Mouse (Mus musculus): Measurements from ENCODE around the gene Ampd3. TPM values are rescaled to one million over a fixed set of nuclear protein-coding genes. Genes with fewer than 3 reads are reported as not detected.

The Ampd3 gene
- polyA plus RNA-seq, 1 experiment from 2014 or later: 1.8 TPM

DNA sequence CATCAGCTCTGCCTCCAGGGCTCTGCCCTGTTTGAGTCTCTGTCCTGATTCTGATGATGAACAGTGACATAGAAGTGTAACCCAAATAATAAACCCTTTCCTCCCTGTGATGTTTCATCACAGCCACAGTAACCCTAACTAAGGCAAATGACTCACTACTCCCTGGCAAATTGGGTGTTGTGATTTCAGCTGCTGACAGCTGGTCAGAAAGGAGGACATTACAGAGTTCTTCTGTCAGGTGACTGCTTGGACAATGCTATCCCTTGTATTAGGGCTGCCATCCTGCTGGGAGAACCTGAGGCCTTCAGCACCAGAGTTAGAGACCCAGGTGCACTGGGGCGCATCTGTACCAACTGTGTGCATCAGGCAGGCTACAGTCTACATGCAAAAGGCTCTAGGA, 14.7 kb upstream of the Ampd3 start:
- Histone ChIP-seq H3K4me3 (ENCODE audit: low read depth, low read length) (no peak overlapping the region), H3K36me3 (ENCODE audit: control insufficient read depth, insufficient read depth, low read length) (no peaks in the 10 kb centered on the region), H3K9ac (ENCODE audit: low read length) (no peak overlapping the region), H3K27me3 (ENCODE audit: control insufficient read depth, insufficient read depth, low read length) (no peaks in the 10 kb centered on the region), H3K4me2 (ENCODE audit: low read depth, severe bottlenecking) (no peak overlapping the region), H3K27ac (replicated peaks; ENCODE audit: low read depth, low read length) (no peak overlapping the region), H3K4me1 (ENCODE audit: control insufficient read depth, insufficient read depth, low read length) (peaks cover 5% of the 10 kb centered on the region), H3K9me3 (ENCODE audit: control insufficient read depth, low read length) (no peaks in the 10 kb centered on the region)
- 88% methylated on average over 1 of the region's 1 CpGs for WGBS
- DNase-seq (ENCODE audit: low spot score) (no peak), ATAC-seq (ENCODE audit: insufficient number of reproducible peaks, low FRiP score, low TSS enrichment, low read depth) (no peak)

DNA sequence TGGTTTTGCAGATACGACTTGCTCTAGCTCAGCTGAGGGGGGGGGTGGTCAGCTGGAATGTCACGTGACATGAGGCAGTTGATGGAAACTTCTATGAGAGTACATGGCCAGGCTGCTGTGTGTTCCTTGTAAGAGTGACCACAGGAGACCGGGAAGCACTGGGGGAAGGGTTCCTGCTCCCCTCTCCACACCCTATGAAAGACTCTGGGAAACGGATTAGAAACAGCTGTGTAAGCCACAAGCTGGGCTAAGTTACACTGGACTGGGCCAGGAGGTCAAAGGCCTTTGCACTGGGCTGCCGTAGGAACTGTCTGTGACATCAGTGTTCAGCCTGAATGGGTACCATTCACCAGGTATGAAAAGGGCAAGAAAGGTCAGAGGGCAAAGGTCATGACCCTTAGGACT, 14.1 kb upstream of the Ampd3 start:
- H3K4me2 ChIP-seq (ENCODE audit: low read depth, severe bottlenecking): no peak overlapping the region
- no peaks in the 10 kb centered on the region for H3K27me3 ChIP-seq (ENCODE audit: control insufficient read depth, insufficient read depth, low read length)
- peak; percentile 53 for DNase-seq (ENCODE audit: low spot score)
- peak; percentile 56; the same call in 1 of the 2 replicates for ATAC-seq (ENCODE audit: insufficient number of reproducible peaks, low FRiP score, low TSS enrichment, low read depth)
- H3K4me3 ChIP-seq (ENCODE audit: low read depth, low read length): no peak overlapping the region
- H3K36me3 ChIP-seq (ENCODE audit: control insufficient read depth, insufficient read depth, low read length): no peaks in the 10 kb centered on the region
- peaks cover 5% of the 10 kb centered on the region for H3K4me1 ChIP-seq (ENCODE audit: control insufficient read depth, insufficient read depth, low read length)
- 13% methylated on average over 5 of the region's 5 CpGs for WGBS
- H3K27ac ChIP-seq (replicated peaks; ENCODE audit: low read depth, low read length): no peak overlapping the region
- H3K9ac ChIP-seq (ENCODE audit: low read length): no peak overlapping the region
- H3K9me3 ChIP-seq (ENCODE audit: control insufficient read depth, low read length): no peaks in the 10 kb centered on the region

DNA sequence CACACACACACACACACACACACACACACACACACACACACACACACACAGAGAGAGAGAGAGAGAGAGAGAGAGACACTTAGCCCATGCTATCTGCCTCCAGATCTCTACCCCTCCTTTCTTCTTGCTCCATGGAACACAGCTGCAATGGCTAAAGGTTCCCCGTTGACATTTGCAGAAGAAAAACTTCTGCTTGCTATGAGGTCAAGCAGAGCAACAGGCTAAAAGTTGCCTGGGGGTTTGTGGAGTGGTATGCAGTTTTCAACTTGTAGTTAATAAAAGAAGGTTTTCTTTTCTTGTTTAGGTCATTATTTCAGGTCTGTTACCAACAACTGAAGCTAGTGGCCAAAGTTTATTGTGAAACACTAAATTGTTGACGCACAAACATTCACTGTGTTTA, 11.6 kb upstream of the Ampd3 start:
- Histone ChIP-seq H3K4me3 (ENCODE audit: low read depth, low read length) (no peak overlapping the region), H3K9ac (ENCODE audit: low read length) (no peak overlapping the region), H3K27ac (replicated peaks; ENCODE audit: low read depth, low read length) (no peak overlapping the region), H3K9me3 (ENCODE audit: control insufficient read depth, low read length) (no peaks in the 10 kb centered on the region), H3K36me3 (ENCODE audit: control insufficient read depth, insufficient read depth, low read length) (no peaks in the 10 kb centered on the region), H3K4me2 (ENCODE audit: low read depth, severe bottlenecking) (no peak overlapping the region), H3K4me1 (ENCODE audit: control insufficient read depth, insufficient read depth, low read length) (peaks cover 5% of the 10 kb centered on the region), H3K27me3 (ENCODE audit: control insufficient read depth, insufficient read depth, low read length) (no peaks in the 10 kb centered on the region)
- 54% methylated on average over 2 of the region's 2 CpGs for WGBS
- DNase-seq (ENCODE audit: low spot score) (no peak), ATAC-seq (ENCODE audit: insufficient number of reproducible peaks, low FRiP score, low TSS enrichment, low read depth) (no peak)

DNA sequence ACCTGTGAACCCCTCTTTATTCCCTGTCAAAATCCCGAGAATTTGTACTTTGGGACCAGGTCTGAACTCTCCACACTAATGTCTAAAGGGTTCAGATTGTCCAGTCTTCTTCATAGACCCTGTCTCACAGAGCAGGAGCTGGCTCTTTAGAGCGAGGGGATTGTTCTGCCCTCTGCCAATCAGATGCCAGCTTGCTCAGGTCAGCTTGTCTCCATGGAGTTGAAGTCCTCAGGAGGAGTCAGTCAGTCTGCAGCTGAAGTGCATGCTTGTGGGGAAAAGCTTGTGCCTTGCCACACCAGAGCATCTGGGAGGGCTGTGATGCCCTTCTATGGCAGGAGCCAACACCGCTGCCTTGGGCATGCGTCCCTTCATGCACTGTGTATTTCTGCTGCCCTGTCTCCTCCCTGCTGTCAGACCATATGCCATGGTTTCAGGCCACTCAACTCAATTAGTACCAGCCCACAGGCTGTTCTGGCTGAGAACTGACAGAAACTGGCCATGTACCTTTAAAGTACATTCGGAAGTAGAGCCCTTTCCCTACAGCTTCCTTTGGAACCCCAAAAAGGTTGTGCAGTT, 5.3 kb upstream of the Ampd3 start:
- Histone ChIP-seq H3K9me3 (ENCODE audit: control insufficient read depth, low read length) (no peaks in the 10 kb centered on the region), H3K27me3 (ENCODE audit: control insufficient read depth, insufficient read depth, low read length) (no peaks in the 10 kb centered on the region), H3K36me3 (ENCODE audit: control insufficient read depth, insufficient read depth, low read length) (no peaks in the 10 kb centered on the region), H3K4me1 (ENCODE audit: control insufficient read depth, insufficient read depth, low read length) (no peaks in the 10 kb centered on the region), H3K27ac (replicated peaks; ENCODE audit: low read depth, low read length) (no peak overlapping the region), H3K4me2 (ENCODE audit: low read depth, severe bottlenecking) (no peak overlapping the region), H3K4me3 (ENCODE audit: low read depth, low read length) (no peak overlapping the region), H3K9ac (ENCODE audit: low read length) (no peak overlapping the region)
- no peak for DNase-seq (ENCODE audit: low spot score)
- 80% methylated on average over 5 of the region's 5 CpGs for WGBS
- no peak for ATAC-seq (ENCODE audit: insufficient number of reproducible peaks, low FRiP score, low TSS enrichment, low read depth)

DNA sequence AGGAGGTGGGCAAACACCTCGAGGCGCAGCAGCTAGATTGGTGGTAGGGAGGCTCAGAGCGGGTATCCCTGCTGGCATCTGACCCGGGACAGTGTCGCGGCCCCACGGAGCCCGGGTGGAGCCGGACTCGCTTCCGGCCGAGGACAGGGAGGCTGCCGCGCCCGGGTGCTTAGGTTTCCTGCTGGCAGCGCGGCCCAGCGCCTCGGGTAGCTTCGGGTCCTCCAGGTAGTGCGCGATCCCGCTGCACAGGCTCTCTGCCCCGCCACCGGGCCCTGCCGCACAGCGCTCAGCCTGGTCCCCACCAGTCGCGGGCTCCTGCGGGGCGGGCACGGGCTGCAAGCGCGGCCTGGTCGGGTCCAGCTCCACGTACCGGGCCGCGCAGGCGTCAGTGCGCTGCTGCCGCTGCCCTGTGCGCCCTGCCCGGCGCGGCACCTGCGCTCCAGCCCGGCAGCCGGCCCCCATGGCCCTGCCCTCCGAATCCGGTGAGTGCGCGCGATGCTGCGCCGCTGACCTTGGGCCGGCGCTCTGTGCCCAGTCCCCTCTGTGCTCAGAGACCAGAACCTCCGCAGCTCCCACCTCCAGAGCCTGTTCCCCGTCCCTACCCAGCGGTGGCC, 552 bp downstream of the Ampd3 start:
- Histone ChIP-seq H3K36me3 (ENCODE audit: control insufficient read depth, insufficient read depth, low read length) (no peaks in the 10 kb centered on the region), H3K9ac (ENCODE audit: low read length) (peak overlapping the region; percentile 60), H3K9me3 (ENCODE audit: control insufficient read depth, low read length) (no peaks in the 10 kb centered on the region), H3K27me3 (ENCODE audit: control insufficient read depth, insufficient read depth, low read length) (peaks cover 9% of the 10 kb centered on the region), H3K27ac (replicated peaks; ENCODE audit: low read depth, low read length) (no peak overlapping the region), H3K4me1 (ENCODE audit: control insufficient read depth, insufficient read depth, low read length) (0 out of 2 replicates have a peak, but pooled peaks cover 4% of the 10 kb centered on the region), H3K4me3 (ENCODE audit: low read depth, low read length) (peak overlapping the region; percentile 49), H3K4me2 (ENCODE audit: low read depth, severe bottlenecking) (peak overlapping the region; percentile 96)
- DNase-seq (ENCODE audit: low spot score) (peak; percentile 60), ATAC-seq (ENCODE audit: insufficient number of reproducible peaks, low FRiP score, low TSS enrichment, low read depth) (peak; percentile 77)
- under 1% methylated on average over 52 of the region's 61 CpGs for WGBS

DNA sequence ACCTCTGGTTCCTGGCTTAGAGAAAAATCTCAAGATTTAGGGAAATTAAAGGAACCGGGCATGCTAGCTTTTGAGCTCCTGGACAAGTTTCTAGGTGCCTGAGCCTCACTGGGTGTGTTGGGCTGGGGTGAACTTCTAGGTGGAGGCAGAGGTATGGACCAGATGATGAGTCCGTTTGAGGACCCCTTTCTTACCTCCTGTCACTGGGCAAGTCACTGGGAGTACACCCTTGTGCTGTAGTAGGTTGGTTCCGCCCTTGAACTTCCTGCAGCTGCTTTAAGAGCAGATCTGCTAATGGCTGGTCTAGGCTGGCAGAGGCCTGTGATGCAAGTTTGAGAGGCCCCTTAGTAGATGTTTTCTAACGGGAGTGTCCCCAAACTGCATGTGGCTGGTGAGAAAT, 1.1 kb downstream of the Ampd3 start:
- no peak overlapping the region for H3K27ac ChIP-seq (replicated peaks; ENCODE audit: low read depth, low read length)
- no peaks in the 10 kb centered on the region for H3K9me3 ChIP-seq (ENCODE audit: control insufficient read depth, low read length)
- H3K4me2 ChIP-seq (ENCODE audit: low read depth, severe bottlenecking): peak overlapping the region; percentile 96
- DNase-seq (ENCODE audit: low spot score): no peak
- whole genome bisulfite sequencing: 49% methylated on average over 4 of the region's 4 CpGs
- H3K4me3 ChIP-seq (ENCODE audit: low read depth, low read length): peak overlapping the region; percentile 49
- H3K27me3 ChIP-seq (ENCODE audit: control insufficient read depth, insufficient read depth, low read length): peaks cover 9% of the 10 kb centered on the region
- no peaks in the 10 kb centered on the region for H3K36me3 ChIP-seq (ENCODE audit: control insufficient read depth, insufficient read depth, low read length)
- ATAC-seq (ENCODE audit: insufficient number of reproducible peaks, low FRiP score, low TSS enrichment, low read depth): no peak
- H3K9ac ChIP-seq (ENCODE audit: low read length): peak overlapping the region; percentile 60
- 0 out of 2 replicates have a peak, but pooled peaks cover 4% of the 10 kb centered on the region for H3K4me1 ChIP-seq (ENCODE audit: control insufficient read depth, insufficient read depth, low read length)

DNA sequence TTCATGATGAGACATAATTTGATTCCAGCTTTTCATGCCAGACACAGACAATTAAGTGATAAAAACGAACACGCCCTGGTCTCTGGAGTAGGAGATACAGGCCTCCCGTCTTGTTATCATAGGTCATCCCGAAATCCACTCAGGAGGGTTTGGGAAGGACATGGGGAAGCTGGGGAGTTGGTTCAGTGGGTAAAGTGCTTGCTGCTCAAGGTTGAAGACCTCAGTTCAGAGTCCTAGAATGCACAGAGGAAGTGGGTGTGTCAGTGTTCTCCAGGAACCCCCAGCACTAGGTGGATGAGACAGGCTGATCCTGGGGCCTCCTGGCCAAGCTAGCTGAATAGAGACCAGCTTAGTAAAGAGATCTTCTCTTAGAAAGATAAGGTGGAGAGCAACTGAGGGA, 2.9 kb downstream of the Ampd3 start:
- Histone ChIP-seq H3K36me3 (ENCODE audit: control insufficient read depth, insufficient read depth, low read length) (no peaks in the 10 kb centered on the region), H3K27me3 (ENCODE audit: control insufficient read depth, insufficient read depth, low read length) (peaks cover 9% of the 10 kb centered on the region), H3K4me1 (ENCODE audit: control insufficient read depth, insufficient read depth, low read length) (0 out of 2 replicates have a peak, but pooled peaks cover 4% of the 10 kb centered on the region), H3K4me3 (ENCODE audit: low read depth, low read length) (no peak overlapping the region), H3K9me3 (ENCODE audit: control insufficient read depth, low read length) (no peaks in the 10 kb centered on the region), H3K9ac (ENCODE audit: low read length) (no peak overlapping the region), H3K27ac (replicated peaks; ENCODE audit: low read depth, low read length) (no peak overlapping the region), H3K4me2 (ENCODE audit: low read depth, severe bottlenecking) (no peak overlapping the region)
- ATAC-seq (ENCODE audit: insufficient number of reproducible peaks, low FRiP score, low TSS enrichment, low read depth): no peak
- WGBS: 83% methylated on average over 4 of the region's 4 CpGs
- DNase-seq (ENCODE audit: low spot score): no peak

DNA sequence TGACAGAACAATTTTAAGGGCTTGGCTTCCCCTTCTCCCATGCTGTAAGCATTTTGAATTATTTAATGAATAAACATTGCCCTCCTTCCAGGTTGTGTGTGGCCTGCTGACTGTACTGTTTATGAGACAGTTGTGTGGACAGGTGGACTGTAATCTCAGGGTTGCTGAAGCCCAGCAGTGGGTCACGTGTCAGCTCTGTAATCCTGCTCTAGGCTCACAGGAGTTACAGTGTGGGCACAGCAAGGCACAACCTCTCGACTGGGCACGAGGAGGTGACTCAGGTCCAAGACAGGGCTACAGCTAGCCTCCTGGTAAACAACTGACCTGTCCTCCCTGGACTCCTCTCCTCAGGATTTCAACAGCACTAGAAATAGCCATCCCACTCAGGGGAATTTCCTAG, 4.3 kb downstream of the Ampd3 start:
- Histone ChIP-seq H3K9ac (ENCODE audit: low read length) (no peak overlapping the region), H3K4me3 (ENCODE audit: low read depth, low read length) (no peak overlapping the region), H3K27me3 (ENCODE audit: control insufficient read depth, insufficient read depth, low read length) (peaks cover 9% of the 10 kb centered on the region), H3K4me2 (ENCODE audit: low read depth, severe bottlenecking) (no peak overlapping the region), H3K9me3 (ENCODE audit: control insufficient read depth, low read length) (no peaks in the 10 kb centered on the region), H3K36me3 (ENCODE audit: control insufficient read depth, insufficient read depth, low read length) (no peaks in the 10 kb centered on the region), H3K4me1 (ENCODE audit: control insufficient read depth, insufficient read depth, low read length) (0 out of 2 replicates have a peak, but pooled peaks cover 4% of the 10 kb centered on the region), H3K27ac (replicated peaks; ENCODE audit: low read depth, low read length) (no peak overlapping the region)
- ATAC-seq (ENCODE audit: insufficient number of reproducible peaks, low FRiP score, low TSS enrichment, low read depth): no peak
- DNase-seq (ENCODE audit: low spot score): no peak
- 79% methylated on average over 3 of the region's 3 CpGs for WGBS

All from limb, embryonic 11.5 days (tissue).